Mouse (Mus musculus): Measurements from ENCODE around the gene Slc7a4. TPM values are rescaled to one million over a fixed set of nuclear protein-coding genes. Genes with fewer than 3 reads are reported as not detected.

Slc7a4 gene
- polyA plus RNA-seq, 1 experiment from 2014 or later = 46.5 TPM

DNA sequence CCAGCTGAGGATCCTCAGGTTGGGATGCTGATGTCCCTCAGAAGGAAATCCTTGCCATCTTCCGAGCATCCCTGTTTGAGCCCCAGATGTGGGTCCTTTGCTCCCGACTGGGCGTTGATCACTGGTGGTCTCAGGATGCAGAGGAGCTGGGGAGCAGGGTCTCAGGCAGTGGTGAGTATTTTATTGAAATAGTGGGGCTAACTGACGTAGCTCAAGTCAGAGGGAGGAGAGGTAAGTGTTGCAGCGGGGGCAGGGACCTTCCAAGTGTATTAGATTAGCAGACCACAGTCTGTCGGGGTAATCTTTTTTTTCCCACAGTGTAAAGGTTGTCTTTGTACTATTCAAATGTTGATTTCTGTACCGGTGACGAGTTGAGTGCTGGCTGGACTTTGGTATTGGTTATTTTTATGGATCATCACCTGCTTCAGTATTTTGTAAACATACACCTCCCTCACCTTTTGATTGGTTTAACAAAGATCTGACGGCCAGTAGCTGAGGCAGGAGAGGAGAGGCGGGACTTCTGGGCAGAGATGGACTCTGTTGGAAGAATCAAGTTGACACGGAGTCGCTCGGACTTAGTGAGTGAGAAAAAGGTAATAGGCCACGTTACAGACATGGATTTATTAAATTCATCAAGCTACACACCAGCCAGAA, 50.2 kb downstream of the Slc7a4 start:
- H3K9ac ChIP-seq = no peak overlapping the region
- no peak overlapping the region for H3K27ac ChIP-seq (replicated peaks)
- no peak overlapping the region for H3K4me3 ChIP-seq
- ATAC-seq (ENCODE audit: low FRiP score, low read depth) = no peak
- 73% methylated on average over 14 of the region's 14 CpGs for WGBS
- no peaks in the 10 kb centered on the region for H3K27me3 ChIP-seq
- H3K9me3 ChIP-seq = no peaks in the 10 kb centered on the region
- peaks cover 23% of the 10 kb centered on the region for H3K4me1 ChIP-seq (replicated peaks)
- H3K4me2 ChIP-seq = no peak overlapping the region
- peaks cover 4% of the 10 kb centered on the region; the same call in 1 of the 2 replicates for H3K36me3 ChIP-seq

- 57% methylated on average over 4 of the region's 4 CpGs for WGBS
- no peak overlapping the region for H3K4me3 ChIP-seq
- peaks cover 9% of the 10 kb centered on the region; the same call in 1 of the 2 replicates for H3K36me3 ChIP-seq
- peaks cover 23% of the 10 kb centered on the region for H3K4me1 ChIP-seq (replicated peaks)
- H3K27me3 ChIP-seq = no peaks in the 10 kb centered on the region
- no peak overlapping the region for H3K9ac ChIP-seq
- no peak for ATAC-seq (ENCODE audit: low FRiP score, low read depth)
- peak overlapping the region; percentile 88 for H3K4me2 ChIP-seq
- no peak overlapping the region for H3K27ac ChIP-seq (replicated peaks)
- H3K9me3 ChIP-seq = no peaks in the 10 kb centered on the region
Observed at GRCm38 (mm10) chr16:17532271-17532670, 50.7 kb downstream of the Slc7a4 start.

DNA sequence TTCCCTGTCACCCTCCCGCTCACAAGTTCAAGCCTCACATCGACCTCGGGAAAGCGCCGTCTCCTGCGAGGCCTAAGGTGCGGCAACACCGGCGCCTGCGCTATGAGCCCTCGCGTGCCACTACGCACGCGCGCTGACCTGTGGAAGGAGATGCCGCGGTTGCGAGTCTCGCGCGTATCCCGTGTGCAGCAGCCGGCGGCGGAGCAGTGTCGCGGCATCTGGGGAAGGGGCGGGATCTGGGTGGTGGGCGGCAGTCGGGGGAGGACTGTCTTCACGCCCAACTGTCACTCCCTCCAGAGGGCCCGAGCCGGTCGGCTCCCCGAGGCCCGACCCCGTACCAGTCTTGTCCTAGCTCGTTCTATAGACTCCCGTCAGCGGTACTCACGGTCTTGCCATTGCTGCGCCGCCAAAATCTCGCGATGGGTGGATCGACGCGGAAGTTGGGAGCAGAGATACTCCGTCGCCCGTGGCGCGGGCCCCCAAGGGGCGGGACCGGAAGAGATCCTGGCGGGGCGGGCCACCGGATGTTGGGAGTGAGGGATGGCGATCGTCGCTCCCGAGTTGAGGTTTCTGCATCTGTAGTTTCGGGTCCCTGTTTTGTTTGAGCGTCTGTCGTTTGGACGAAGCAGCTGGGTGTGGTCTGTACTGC, 52.2 kb downstream of the Slc7a4 start, which contains the start of gene Thap7:
Gene Thap7, minus strand, starts transcription at position 497 of the 649 bp plus-strand sequence.
- H3K9ac ChIP-seq = peak within 1 kb of the TSS; percentile 86
- H3K27me3 ChIP-seq = no peaks in the 10 kb centered on the region
- WGBS = under 1% methylated on average over 67 of the region's 67 CpGs
- H3K27ac ChIP-seq (replicated peaks) = peak within 1 kb of the TSS; percentile 99
- H3K36me3 ChIP-seq = peaks cover 23% of the 10 kb centered on the region
- no peaks in the 10 kb centered on the region for H3K9me3 ChIP-seq
- peak; percentile 98 for ATAC-seq (ENCODE audit: low FRiP score, low read depth)
- H3K4me2 ChIP-seq = peak within 1 kb of the TSS; percentile 88
- H3K4me1 ChIP-seq (replicated peaks) = peaks cover 23% of the 10 kb centered on the region
- peak within 1 kb of the TSS; percentile 74 for H3K4me3 ChIP-seq

DNA sequence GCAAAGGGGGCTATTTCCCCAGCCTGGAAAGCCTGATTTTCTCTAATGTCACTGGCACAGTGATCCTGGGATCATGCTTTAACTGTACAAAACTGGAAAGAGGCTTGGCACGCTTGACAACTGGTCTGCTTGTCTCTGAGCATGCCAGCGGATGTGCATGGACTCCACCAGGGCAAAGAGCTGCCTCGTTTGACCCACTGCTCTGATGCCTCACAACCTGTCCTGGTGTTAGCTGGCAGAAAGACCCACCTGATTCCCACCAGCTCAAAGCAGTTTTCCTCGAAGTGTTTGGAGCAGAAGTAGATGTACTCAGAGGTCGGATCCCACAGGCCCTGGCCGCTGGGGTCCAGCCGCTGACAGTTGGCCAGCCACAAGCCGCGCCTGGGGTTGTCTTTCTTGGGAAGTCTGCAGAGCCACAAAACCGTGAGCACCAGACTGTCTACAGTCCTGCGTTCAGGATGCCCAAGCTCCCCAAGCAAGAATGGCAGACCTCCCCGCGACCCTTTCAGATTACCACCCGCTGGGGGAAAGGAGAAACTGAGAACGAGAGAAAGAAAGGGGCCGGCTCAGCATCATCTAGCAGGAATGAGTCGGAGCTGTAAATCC, 52.9 kb downstream of the Slc7a4 start:
- Histone ChIP-seq H3K9ac (peak overlapping the region; percentile 86), H3K27me3 (no peaks in the 10 kb centered on the region), H3K9me3 (no peaks in the 10 kb centered on the region), H3K4me2 (peak overlapping the region; percentile 88), H3K36me3 (peaks cover 29% of the 10 kb centered on the region), H3K27ac (replicated peaks) (peak overlapping the region; percentile 99), H3K4me3 (peak overlapping the region; percentile 74), H3K4me1 (replicated peaks) (peaks cover 23% of the 10 kb centered on the region)
- WGBS = 14% methylated on average over 17 of the region's 17 CpGs
- no peak for ATAC-seq (ENCODE audit: low FRiP score, low read depth)

DNA sequence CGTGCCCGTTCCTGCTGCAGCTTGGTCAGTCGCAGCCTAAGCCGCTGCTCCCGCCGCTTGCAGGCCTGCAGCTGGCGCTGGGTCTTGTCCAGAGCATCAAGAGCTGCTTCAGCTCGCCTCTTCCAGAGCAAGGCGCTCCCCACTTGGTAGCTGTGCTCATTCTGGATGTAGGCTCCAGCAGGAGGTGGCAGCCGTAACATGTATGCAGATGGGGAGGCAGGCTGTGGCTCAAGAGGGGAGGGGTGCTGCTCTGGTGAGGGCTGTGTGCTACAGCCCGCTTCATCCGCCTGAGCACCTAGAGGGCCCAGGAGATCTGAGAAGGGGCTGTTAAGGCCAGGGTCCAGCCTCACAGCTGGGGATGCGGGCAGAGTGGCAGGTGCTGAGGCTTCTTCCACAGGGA, 54.7 kb downstream of the Slc7a4 start:
- Histone ChIP-seq H3K4me3 (no peak overlapping the region), H3K36me3 (peaks cover 45% of the 10 kb centered on the region), H3K4me2 (no peak overlapping the region), H3K9me3 (no peaks in the 10 kb centered on the region), H3K4me1 (replicated peaks) (peaks cover 23% of the 10 kb centered on the region), H3K27me3 (no peaks in the 10 kb centered on the region), H3K9ac (no peak overlapping the region), H3K27ac (replicated peaks) (no peak overlapping the region)
- ATAC-seq (ENCODE audit: low FRiP score, low read depth) = no peak
- WGBS = 86% methylated on average over 13 of the region's 13 CpGs

DNA sequence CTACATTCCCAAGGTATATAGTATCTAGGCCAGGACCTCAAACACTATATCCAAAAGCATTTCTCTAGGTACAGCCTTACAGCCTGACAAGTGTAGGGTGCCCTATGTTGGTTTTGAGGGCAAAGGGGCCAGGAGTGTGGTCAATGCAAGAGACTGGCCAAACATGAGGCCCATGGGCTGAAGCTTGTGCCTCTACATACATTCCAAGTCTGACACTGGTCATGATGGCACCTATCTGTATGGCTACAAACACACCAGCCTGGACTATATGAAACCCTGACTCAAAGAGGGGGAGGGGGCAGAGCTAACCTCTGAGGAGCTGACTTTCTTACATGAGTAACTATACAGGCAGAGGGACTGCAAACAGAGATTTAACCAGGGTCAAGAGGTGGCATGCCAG, 55.4 kb downstream of the Slc7a4 start:
- H3K36me3 ChIP-seq = peaks cover 52% of the 10 kb centered on the region
- no peak overlapping the region for H3K4me3 ChIP-seq
- H3K27me3 ChIP-seq = no peaks in the 10 kb centered on the region
- H3K9ac ChIP-seq = no peak overlapping the region
- H3K27ac ChIP-seq (replicated peaks) = no peak overlapping the region
- no peaks in the 10 kb centered on the region for H3K9me3 ChIP-seq
- H3K4me2 ChIP-seq = no peak overlapping the region
- ATAC-seq (ENCODE audit: low FRiP score, low read depth) = no peak
- H3K4me1 ChIP-seq (replicated peaks) = peaks cover 23% of the 10 kb centered on the region

DNA sequence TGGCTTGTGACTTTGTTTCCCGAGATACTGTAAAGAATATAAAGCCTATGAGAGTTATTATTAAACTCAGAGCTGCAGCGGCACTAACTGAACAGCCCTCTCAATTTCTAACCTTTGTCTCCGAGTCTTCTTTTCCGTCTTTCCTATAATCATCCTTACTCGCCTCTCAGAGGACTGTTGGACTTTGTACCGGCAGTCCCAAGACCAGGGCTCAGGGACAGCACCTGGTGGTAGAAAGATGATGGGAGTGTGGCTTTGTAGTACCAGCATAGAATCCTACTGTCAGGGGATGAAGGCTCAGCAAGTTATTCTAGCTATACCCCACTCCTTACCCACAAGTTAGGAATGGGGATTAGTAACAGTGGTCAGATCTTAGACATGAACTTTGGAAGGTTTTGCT, 56.8 kb downstream of the Slc7a4 start:
- Histone ChIP-seq H3K4me2 (no peak overlapping the region), H3K4me3 (no peak overlapping the region), H3K36me3 (peaks cover 65% of the 10 kb centered on the region), H3K4me1 (replicated peaks) (peaks cover 14% of the 10 kb centered on the region), H3K27ac (replicated peaks) (no peak overlapping the region), H3K9ac (no peak overlapping the region), H3K9me3 (no peaks in the 10 kb centered on the region), H3K27me3 (no peaks in the 10 kb centered on the region)
- no peak for ATAC-seq (ENCODE audit: low FRiP score, low read depth)
- 94% methylated on average over 6 of the region's 6 CpGs for WGBS

DNA sequence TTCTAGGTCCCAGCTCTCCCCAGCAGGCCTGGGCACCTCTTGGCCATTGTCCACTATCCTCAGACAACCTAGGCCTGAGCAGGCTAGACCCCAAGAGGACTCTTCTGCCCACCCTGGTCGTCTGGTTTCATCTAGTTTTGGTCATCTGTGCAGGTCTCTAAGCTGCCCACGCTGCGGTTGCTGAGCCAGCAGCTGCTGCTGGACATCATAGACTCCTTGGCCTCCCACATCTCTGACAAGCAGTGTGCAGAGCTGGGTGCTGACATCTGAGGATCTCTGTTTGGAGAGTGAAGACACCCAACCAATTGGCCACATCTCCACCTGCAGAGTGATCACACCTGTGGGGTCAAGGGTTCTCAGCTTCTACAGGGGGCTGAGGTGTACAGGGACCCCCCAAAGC, 57.5 kb downstream of the Slc7a4 start:
- Histone ChIP-seq H3K9me3 (no peaks in the 10 kb centered on the region), H3K27me3 (no peaks in the 10 kb centered on the region), H3K9ac (no peak overlapping the region), H3K36me3 (peaks cover 72% of the 10 kb centered on the region), H3K27ac (replicated peaks) (no peak overlapping the region), H3K4me2 (no peak overlapping the region), H3K4me1 (replicated peaks) (peaks cover 14% of the 10 kb centered on the region), H3K4me3 (no peak overlapping the region)
- 84% methylated on average over 3 of the region's 3 CpGs for WGBS
- ATAC-seq (ENCODE audit: low FRiP score, low read depth) = no peak

DNA sequence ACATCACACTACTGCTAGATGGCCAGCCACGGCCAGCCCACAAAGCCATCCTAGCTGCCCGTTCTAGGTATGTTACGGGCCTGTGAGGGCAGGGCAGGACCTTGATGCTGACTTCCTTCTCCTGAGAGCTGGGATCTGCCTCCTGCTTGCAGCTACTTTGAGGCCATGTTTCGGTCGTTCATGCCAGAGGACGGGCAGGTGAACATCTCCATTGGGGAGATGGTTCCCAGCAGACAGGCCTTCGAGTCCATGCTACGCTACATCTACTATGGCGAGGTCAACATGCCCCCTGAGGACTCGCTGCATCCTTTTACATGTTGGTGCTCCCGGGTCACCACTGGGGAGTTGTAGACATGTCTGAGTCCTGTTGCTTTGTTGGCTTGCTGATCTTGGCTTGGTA, 58.9 kb downstream of the Slc7a4 start:
- no peak overlapping the region for H3K9ac ChIP-seq
- no peak overlapping the region for H3K27ac ChIP-seq (replicated peaks)
- H3K4me3 ChIP-seq = no peak overlapping the region
- H3K4me1 ChIP-seq (replicated peaks) = peaks cover 4% of the 10 kb centered on the region; the same call in 1 of the 2 replicates
- no peak overlapping the region for H3K4me2 ChIP-seq
- peaks cover 86% of the 10 kb centered on the region for H3K36me3 ChIP-seq
- no peak for ATAC-seq (ENCODE audit: low FRiP score, low read depth)
- no peaks in the 10 kb centered on the region for H3K9me3 ChIP-seq
- H3K27me3 ChIP-seq = no peaks in the 10 kb centered on the region
- 93% methylated on average over 11 of the region's 11 CpGs for WGBS

Other genes with a start within 250 kb of the Slc7a4 start
- gene Snap29, start 177.2 kb downstream of the Slc7a4 start, polyA plus RNA-seq (2015; fragmentation: Nextera tagmentation; extraction: Ambion mirVana) = 22.4 and 23.4 TPM in 2 replicates
- 64.0 and 69.7 TPM in 2 replicates for gene Pi4ka, start 176.9 kb downstream of the Slc7a4 start, polyA plus RNA-seq (2015; fragmentation: Nextera tagmentation; extraction: Ambion mirVana)
- gene Crkl, start 131.2 kb downstream of the Slc7a4 start, polyA plus RNA-seq (2015; fragmentation: Nextera tagmentation; extraction: Ambion mirVana) = 79.6 and 85.2 TPM in 2 replicates
- 11.7 and 13.3 TPM in 2 replicates for gene Aifm3, start 93.6 kb downstream of the Slc7a4 start, polyA plus RNA-seq (2015; fragmentation: Nextera tagmentation; extraction: Ambion mirVana)
- gene Lztr1, start 74.5 kb downstream of the Slc7a4 start, polyA plus RNA-seq (2015; fragmentation: Nextera tagmentation; extraction: Ambion mirVana) = 134 and 136 TPM in 2 replicates
- 61.8 and 64.5 TPM in 2 replicates for gene Thap7, start 52.1 kb downstream of the Slc7a4 start, polyA plus RNA-seq (2015; fragmentation: Nextera tagmentation; extraction: Ambion mirVana)
- 0.79 and 0.85 TPM in 2 replicates for gene Lrrc74b, start 22.0 kb downstream of the Slc7a4 start, polyA plus RNA-seq (2015; fragmentation: Nextera tagmentation; extraction: Ambion mirVana)
- gene P2rx6, start 21.3 kb downstream of the Slc7a4 start, polyA plus RNA-seq (2015; fragmentation: Nextera tagmentation; extraction: Ambion mirVana) = 2.1 and 3.3 TPM in 2 replicates
- 25.1 and 30.7 TPM in 2 replicates for gene Smpd4, start 36.1 kb upstream of the Slc7a4 start, polyA plus RNA-seq (2015; fragmentation: Nextera tagmentation; extraction: Ambion mirVana)
- gene Ccdc74a, start 63.3 kb upstream of the Slc7a4 start, polyA plus RNA-seq (2015; fragmentation: Nextera tagmentation; extraction: Ambion mirVana) = 13.4 and 14.0 TPM in 2 replicates
- gene Med15, start 149.7 kb upstream of the Slc7a4 start, polyA plus RNA-seq (2015; fragmentation: Nextera tagmentation; extraction: Ambion mirVana) = 45.7 and 54.2 TPM in 2 replicates
- gene Klhl22, start 176.4 kb upstream of the Slc7a4 start, polyA plus RNA-seq (2015; fragmentation: Nextera tagmentation; extraction: Ambion mirVana) = 85.1 and 95.0 TPM in 2 replicates
- 2.0 and 2.3 TPM in 2 replicates for gene Scarf2, start 214.1 kb upstream of the Slc7a4 start, polyA plus RNA-seq (2015; fragmentation: Nextera tagmentation; extraction: Ambion mirVana)
- 4.4 and 4.5 TPM in 2 replicates for gene B830017H08Rik, start 249.9 kb upstream of the Slc7a4 start, polyA plus RNA-seq (2015; fragmentation: Nextera tagmentation; extraction: Ambion mirVana)

Data from hindbrain, embryonic 15.5 days (tissue).